Mouse (Mus musculus): ENCODE data around the gene Nfe2. TPM values are rescaled to one million over a fixed set of nuclear protein-coding genes. Genes with fewer than 3 reads are reported as not detected.

Nfe2 gene
- polyA plus RNA-seq, 1 experiment from 2014 or later, result 0.50 TPM

DNA sequence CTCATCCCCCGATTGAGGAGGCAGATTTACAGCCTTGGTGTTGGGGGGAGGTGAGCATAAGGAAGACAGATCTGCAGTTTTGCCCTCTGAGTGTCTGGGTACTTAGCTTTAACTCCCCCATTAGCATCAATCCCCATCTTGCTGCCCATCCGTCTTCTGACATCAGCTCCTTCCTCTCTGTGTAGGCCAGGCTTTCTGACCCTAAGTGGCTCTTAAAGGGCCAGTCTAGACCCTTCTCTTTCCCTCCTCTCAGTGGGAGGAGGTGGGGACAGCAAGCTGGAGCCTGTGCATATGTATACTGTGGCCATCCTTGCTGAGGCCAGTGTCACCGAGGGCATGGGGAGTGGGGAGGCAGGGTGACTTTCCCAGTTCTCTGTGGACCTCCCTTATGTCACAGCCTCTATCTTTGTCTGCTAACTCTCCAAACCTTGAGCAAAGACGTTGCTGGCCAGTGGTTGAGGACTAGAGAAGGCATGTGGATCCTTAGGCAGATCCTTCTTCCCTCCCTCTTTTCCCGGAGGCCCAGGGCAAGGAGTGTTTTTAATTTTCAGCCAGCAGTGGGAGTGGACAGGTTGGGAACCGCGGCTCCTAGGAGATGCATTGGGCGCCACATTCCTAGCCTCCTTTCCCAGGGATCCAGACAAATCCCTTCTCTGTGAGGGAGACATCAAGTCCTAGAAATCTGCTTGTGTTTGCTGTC, 45.9 kb upstream of the Nfe2 start:
- Histone ChIP-seq H3K4me2 (replicated peaks; ENCODE audit: low read depth) (peak overlapping the region; percentile 91), H3K9ac (ENCODE audit: low read length) (peak overlapping the region; percentile 61), H3K36me3 (ENCODE audit: control insufficient read depth, insufficient read depth, low read length) (no peaks in the 10 kb centered on the region), H3K4me1 (replicated peaks; ENCODE audit: control insufficient read depth, insufficient read depth) (peaks cover 10% of the 10 kb centered on the region), H3K9me3 (ENCODE audit: control insufficient read depth, low read length) (no peaks in the 10 kb centered on the region), H3K27ac (replicated peaks) (peak overlapping the region; percentile 95), H3K4me3 (ENCODE audit: low read depth, low read length) (peak overlapping the region; percentile 57), H3K27me3 (ENCODE audit: control insufficient read depth, insufficient read depth, low read length) (no peaks in the 10 kb centered on the region)
- no peak for ATAC-seq (ENCODE audit: low FRiP score, low TSS enrichment)
- 12% methylated on average over 8 of the region's 8 CpGs for WGBS
- TF ChIP-seq CTCF (IDR thresholded peaks at IDR 0.05; ENCODE audit: low read depth), result no peak
- TF ChIP-seq EP300 (optimal IDR thresholded peaks at IDR 0.05), result no peak
- no peak for DNase-seq (ENCODE audit: low spot score)

DNA sequence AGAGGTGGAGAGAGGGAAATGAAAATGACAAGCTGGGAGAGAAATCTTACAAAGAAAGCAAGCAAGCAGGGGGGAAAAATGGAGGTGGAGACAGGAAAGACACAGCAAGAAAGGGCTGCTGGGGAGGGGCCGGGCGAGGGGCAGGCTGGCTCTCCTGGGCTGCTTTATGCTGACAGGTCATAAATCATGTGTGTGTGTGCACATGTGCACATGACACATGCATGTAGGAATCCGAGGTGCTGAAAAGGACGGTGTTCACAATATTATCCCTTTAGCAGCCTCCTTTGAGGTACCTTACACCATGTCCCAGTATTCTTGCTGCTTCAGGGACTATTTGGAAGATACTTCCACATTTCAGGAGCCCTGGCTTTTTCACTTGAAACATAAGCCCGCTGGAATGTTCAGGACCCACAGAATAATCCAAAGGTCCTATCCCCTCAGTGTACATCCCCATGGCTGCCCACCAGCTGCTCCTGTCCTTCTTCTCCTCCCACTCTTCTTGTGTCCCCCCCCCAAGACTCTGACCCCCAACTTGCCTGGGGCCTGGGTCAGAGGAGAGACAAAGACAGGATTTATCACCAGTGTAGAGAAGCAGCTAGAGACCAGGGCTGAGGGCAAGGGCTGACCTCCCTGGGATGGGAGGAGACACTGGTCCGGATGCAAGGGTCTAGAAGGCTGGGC, 44.3 kb upstream of the Nfe2 start:
- Histone ChIP-seq H3K36me3 (ENCODE audit: control insufficient read depth, insufficient read depth, low read length) (no peaks in the 10 kb centered on the region), H3K9me3 (ENCODE audit: control insufficient read depth, low read length) (no peaks in the 10 kb centered on the region), H3K4me2 (replicated peaks; ENCODE audit: low read depth) (no peak overlapping the region), H3K27ac (replicated peaks) (no peak overlapping the region), H3K4me1 (replicated peaks; ENCODE audit: control insufficient read depth, insufficient read depth) (peaks cover 10% of the 10 kb centered on the region), H3K4me3 (ENCODE audit: low read depth, low read length) (no peak overlapping the region), H3K27me3 (ENCODE audit: control insufficient read depth, insufficient read depth, low read length) (no peaks in the 10 kb centered on the region), H3K9ac (ENCODE audit: low read length) (no peak overlapping the region)
- TF ChIP-seq EP300 (optimal IDR thresholded peaks at IDR 0.05) (no peak), CTCF (IDR thresholded peaks at IDR 0.05; ENCODE audit: low read depth) (no peak)
- ATAC-seq (ENCODE audit: low FRiP score, low TSS enrichment), result no peak
- DNase-seq (ENCODE audit: low spot score), result peak; percentile 12
- WGBS, result 36% methylated on average over 6 of the region's 6 CpGs

DNA sequence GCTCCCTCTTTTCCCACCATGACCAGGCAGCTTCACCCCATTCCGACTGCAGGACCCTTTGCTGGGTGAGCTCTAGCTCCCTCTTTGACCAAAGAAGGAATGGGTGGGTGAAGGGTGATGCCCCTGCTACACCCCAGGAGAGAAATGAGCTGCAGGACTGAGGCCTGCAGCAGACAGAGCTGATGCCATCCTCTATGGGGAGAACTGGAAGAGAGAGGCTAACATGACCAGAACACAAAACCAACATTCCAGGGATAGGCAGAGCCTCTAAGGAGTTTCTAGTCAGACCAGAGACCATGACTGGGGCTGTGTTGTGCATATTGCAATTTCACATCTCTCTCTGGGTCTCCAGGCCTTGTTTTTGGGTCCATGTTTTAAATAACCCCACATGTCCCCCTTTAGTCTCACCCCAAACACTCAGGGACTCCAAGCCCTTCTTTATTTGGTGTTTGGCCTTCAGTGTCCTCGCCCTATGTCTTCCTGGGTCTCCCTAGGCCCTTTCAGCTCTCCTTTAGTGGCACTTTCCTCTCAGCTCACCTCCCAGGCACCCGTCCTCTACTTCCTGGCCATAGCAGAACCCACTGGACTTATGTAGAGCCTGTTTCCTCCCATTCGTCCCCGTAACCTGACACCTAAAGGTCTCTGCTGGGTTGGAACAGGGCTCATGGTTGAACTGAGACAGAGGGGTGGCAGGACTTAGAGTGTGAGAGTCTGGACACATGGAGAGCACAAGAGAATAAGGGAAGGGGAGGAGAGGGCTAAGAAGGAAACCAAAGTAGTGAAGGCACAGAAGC, 43.5 kb upstream of the Nfe2 start:
- ATAC-seq (ENCODE audit: low FRiP score, low TSS enrichment), result no peak
- TF ChIP-seq EP300 (optimal IDR thresholded peaks at IDR 0.05) (no peak), CTCF (IDR thresholded peaks at IDR 0.05; ENCODE audit: low read depth) (no peak)
- peaks cover 10% of the 10 kb centered on the region for H3K4me1 ChIP-seq (replicated peaks; ENCODE audit: control insufficient read depth, insufficient read depth)
- 41% methylated on average over 5 of the region's 5 CpGs for WGBS
- H3K27me3 ChIP-seq (ENCODE audit: control insufficient read depth, insufficient read depth, low read length), result no peaks in the 10 kb centered on the region
- H3K4me2 ChIP-seq (replicated peaks; ENCODE audit: low read depth), result no peak overlapping the region
- H3K4me3 ChIP-seq (ENCODE audit: low read depth, low read length), result no peak overlapping the region
- no peak for DNase-seq (ENCODE audit: low spot score)
- H3K9me3 ChIP-seq (ENCODE audit: control insufficient read depth, low read length), result no peaks in the 10 kb centered on the region
- H3K27ac ChIP-seq (replicated peaks), result peak overlapping the region; percentile 25
- H3K9ac ChIP-seq (ENCODE audit: low read length), result no peak overlapping the region
- peaks cover 5% of the 10 kb centered on the region for H3K36me3 ChIP-seq (ENCODE audit: control insufficient read depth, insufficient read depth, low read length)

DNA sequence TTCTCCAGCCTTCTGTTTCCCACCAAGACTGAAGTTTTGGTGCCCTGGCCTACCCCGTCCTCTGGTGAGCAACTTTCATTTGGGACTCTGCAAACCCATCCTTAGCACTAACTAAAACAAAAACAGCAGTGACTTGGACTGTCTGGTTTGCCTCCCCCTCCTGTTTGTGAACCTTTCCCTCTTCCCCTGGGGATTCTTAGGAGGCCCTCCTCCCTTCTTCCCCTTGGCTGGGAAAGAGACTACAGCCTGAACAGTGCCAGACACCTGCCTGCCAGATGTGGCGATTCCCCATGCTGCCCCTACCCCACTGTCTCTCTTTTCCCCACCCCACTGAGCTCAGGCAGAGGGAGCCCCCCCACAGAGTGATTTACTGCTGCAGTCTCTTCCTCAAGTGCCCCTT, 42.8 kb upstream of the Nfe2 start:
- TF ChIP-seq CTCF (IDR thresholded peaks at IDR 0.05; ENCODE audit: low read depth) (no peak), EP300 (optimal IDR thresholded peaks at IDR 0.05) (no peak)
- Histone ChIP-seq H3K4me2 (replicated peaks; ENCODE audit: low read depth) (no peak overlapping the region), H3K4me3 (ENCODE audit: low read depth, low read length) (no peak overlapping the region), H3K9ac (ENCODE audit: low read length) (no peak overlapping the region), H3K4me1 (replicated peaks; ENCODE audit: control insufficient read depth, insufficient read depth) (peaks cover 10% of the 10 kb centered on the region), H3K27ac (replicated peaks) (peak overlapping the region; percentile 20), H3K36me3 (ENCODE audit: control insufficient read depth, insufficient read depth, low read length) (peaks cover 5% of the 10 kb centered on the region), H3K9me3 (ENCODE audit: control insufficient read depth, low read length) (no peaks in the 10 kb centered on the region), H3K27me3 (ENCODE audit: control insufficient read depth, insufficient read depth, low read length) (no peaks in the 10 kb centered on the region)
- DNase-seq (ENCODE audit: low spot score) (no peak), ATAC-seq (ENCODE audit: low FRiP score, low TSS enrichment) (no peak)
- 37% methylated on average over 2 of the region's 2 CpGs for WGBS

DNA sequence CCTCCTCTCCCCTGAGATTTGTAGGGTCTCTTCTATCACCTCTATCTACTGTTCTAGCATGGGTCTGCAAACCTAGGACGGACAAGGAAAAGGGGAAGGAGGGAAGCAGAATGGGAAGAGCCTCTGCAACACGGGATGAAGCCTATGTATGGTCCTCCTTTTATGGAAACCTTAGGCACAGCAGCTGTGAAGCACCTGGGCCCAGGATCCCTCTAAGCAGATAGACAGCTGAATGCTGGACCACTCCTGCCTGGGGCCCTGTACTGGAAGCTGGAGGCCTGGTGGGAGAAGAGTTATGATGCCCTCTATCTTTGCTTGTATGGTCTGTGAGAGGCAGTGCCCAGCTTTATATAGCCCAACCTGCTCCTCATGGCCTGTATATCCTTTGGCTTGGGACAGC, 42.4 kb upstream of the Nfe2 start:
- H3K4me2 ChIP-seq (replicated peaks; ENCODE audit: low read depth), result peak overlapping the region; percentile 23; the same call in 1 of the 2 replicates
- no peak overlapping the region for H3K4me3 ChIP-seq (ENCODE audit: low read depth, low read length)
- H3K27me3 ChIP-seq (ENCODE audit: control insufficient read depth, insufficient read depth, low read length), result no peaks in the 10 kb centered on the region
- H3K27ac ChIP-seq (replicated peaks), result peak overlapping the region; percentile 20
- DNase-seq (ENCODE audit: low spot score) (no peak), ATAC-seq (ENCODE audit: low FRiP score, low TSS enrichment) (no peak)
- TF ChIP-seq EP300 (optimal IDR thresholded peaks at IDR 0.05), result no peak
- no peak for TF ChIP-seq CTCF (IDR thresholded peaks at IDR 0.05; ENCODE audit: low read depth)
- no peaks in the 10 kb centered on the region for H3K9me3 ChIP-seq (ENCODE audit: control insufficient read depth, low read length)
- H3K4me1 ChIP-seq (replicated peaks; ENCODE audit: control insufficient read depth, insufficient read depth), result peaks cover 10% of the 10 kb centered on the region
- WGBS, result 15% methylated on average over 2 of the region's 2 CpGs
- no peak overlapping the region for H3K9ac ChIP-seq (ENCODE audit: low read length)
- H3K36me3 ChIP-seq (ENCODE audit: control insufficient read depth, insufficient read depth, low read length), result peaks cover 5% of the 10 kb centered on the region
